9 mouse cellular contexts compared by ENCODE assay signal in the genomic region with DNA sequence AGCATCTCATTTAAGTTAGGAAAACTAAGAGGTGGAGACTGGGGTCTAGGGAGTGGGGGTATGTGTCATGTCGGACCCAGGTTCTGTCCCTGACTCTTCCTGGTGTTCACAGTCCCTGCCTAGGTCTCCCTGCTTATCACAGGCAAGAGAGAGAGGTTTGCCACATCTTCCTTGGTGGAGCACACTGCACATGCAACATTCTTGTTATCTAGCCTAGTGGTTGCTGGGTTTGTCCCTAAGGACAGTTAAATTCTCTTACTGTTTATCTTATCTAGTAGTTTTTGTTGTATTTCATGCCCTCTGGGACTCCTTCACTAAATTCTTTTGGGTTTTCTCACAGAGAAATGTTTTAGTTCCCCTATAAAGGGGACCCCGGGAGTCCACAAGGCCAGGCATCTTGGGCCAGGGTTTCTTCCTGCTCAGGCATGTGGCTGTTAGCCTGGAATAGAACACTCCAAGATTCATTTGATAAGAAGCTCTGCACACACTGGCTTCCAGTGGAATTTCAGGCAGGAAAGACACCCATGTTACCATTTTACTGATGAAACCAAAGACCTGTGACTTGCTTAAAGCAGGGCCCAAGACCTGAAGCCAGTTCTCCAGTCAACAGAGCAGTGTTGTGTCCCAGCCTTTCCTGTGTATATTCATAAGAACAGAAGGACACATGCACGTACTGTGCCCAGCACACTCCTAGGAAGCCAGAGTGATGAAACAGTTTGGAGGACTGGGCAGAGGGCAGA. TPM values are rescaled to one million over a fixed set of nuclear protein-coding genes. Genes with fewer than 3 reads are reported as not detected.
DNase-seq lines count a peak whose midpoint lies in the region; ATAC-seq and TF ChIP-seq lines count a peak whose summit lies in the region.
"Had no signal": no experiment of that assay in that cellular context is flagged by ENCODE, and none has a peak within 500 bp of the region (broad histone marks: within the 10 kb centered on the region; RNA-seq: fewer than 3 reads in every experiment).

No protein-coding gene starts in this region.

- H3K27me3 ChIP-seq in erythroblast, embryonic 14.5 days (ENCODE audit: control insufficient read depth), result no peaks in the 10 kb centered on the region
- H3K27me3 ChIP-seq in liver, embryonic 15.5 days, result no peaks in the 10 kb centered on the region
- H3K27me3 ChIP-seq: megakaryocyte, embryonic 14.5 days had no signal

- TF ChIP-seq CTCF in bone marrow, adult 2 months (IDR thresholded peaks at IDR 0.05; ENCODE audit: control insufficient read depth, insufficient read depth, low read length), result no peak

- peak overlapping the region; percentile 31 for H3K4me2 ChIP-seq in liver, embryonic 15.5 days

- no peak for TF ChIP-seq POLR2A in bone marrow, adult 2 months (IDR thresholded peaks at IDR 0.05; ENCODE audit: borderline replicate concordance, control insufficient read depth, low read depth, low read length)

- H3K36me3 ChIP-seq in erythroblast, embryonic 14.5 days (ENCODE audit: control insufficient read depth), result peaks cover 25% of the 10 kb centered on the region
- no peaks in the 10 kb centered on the region for H3K36me3 ChIP-seq in liver, embryonic 15.5 days (replicated peaks)

- 51% methylated on average over 3 of the region's 3 CpGs for WGBS in bone marrow, adult 2 months
- WGBS in liver, embryonic 15.5 days (ENCODE audit: insufficient replicate concordance), result 28% methylated on average over 3 of the region's 3 CpGs

- no peak overlapping the region for H3K4me3 ChIP-seq in bone marrow, adult 2 months (replicated peaks; ENCODE audit: control insufficient read depth, low read depth, low read length)
- H3K4me3 ChIP-seq in erythroblast, embryonic 14.5 days (replicated peaks), result peak overlapping the region; percentile 6
- no peak overlapping the region for H3K4me3 ChIP-seq in liver, embryonic 15.5 days (replicated peaks)

- peak; percentile 79 for ATAC-seq in liver, embryonic 15.5 days (ENCODE audit: insufficient read depth)

- H3K27ac ChIP-seq in bone marrow, adult 2 months (ENCODE audit: control insufficient read depth, insufficient read depth, low read depth, low read length, poor library complexity), result peak overlapping the region; percentile 23; the same call in 1 of the 2 replicates
- H3K27ac ChIP-seq in liver, embryonic 15.5 days (replicated peaks), result peak overlapping the region; percentile 73

- DNase-seq in kidney, adult 11 months, result peak; percentile 33
- no peak for DNase-seq in kidney, adult 18-20 months
- DNase-seq in frontal cortex, postnatal 14 days (ENCODE audit: low spot score in 2 of 2), result no peak
- no peak for DNase-seq in cerebellum, adult 11 months
- DNase-seq in gastrocnemius, postnatal 10 days, result no peak

- H3K4me1 ChIP-seq in bone marrow, adult 2 months (ENCODE audit: control insufficient read depth, insufficient read depth, low read length), result peaks cover 6% of the 10 kb centered on the region
- peaks cover 95% of the 10 kb centered on the region for H3K4me1 ChIP-seq in erythroblast, embryonic 14.5 days (ENCODE audit: control insufficient read depth)
- H3K4me1 ChIP-seq in liver, embryonic 15.5 days (replicated peaks), result peaks cover 100% of the 10 kb centered on the region

- no peak overlapping the region for H3K9ac ChIP-seq in liver, embryonic 15.5 days

- H3K9me3 ChIP-seq in erythroblast, embryonic 14.5 days (ENCODE audit: control insufficient read depth, low read length), result no peaks in the 10 kb centered on the region
- no peaks in the 10 kb centered on the region for H3K9me3 ChIP-seq in liver, embryonic 15.5 days (replicated peaks)
- H3K9me3 ChIP-seq: megakaryocyte, embryonic 14.5 days had no signal

RNA-seq across cellular contexts. Expression of a gene that starts 34.9 kb away (rescaled TPM):
- 109 and 152 TPM in 2 replicates for polyA plus RNA-seq in bone marrow, adult 2 months (2011; ENCODE audit: insufficient read depth, insufficient read length, low replicate concordance, missing spikeins)
- polyA plus RNA-seq in erythroblast, embryonic 14.5 days (2012), result 136 and 157 TPM in 2 replicates
- polyA plus RNA-seq in liver, embryonic 15.5 days (2015; fragmentation: Nextera tagmentation; extraction: Ambion mirVana), result 93.3 and 95.5 TPM in 2 replicates
- 100 to 1,000 TPM; 123 to 129 TPM for total RNA-seq in gastrocnemius, postnatal 10 days (2021)

RNA-seq across cellular contexts. Expression of a gene that starts 48.1 kb away (rescaled TPM):
- polyA plus RNA-seq in bone marrow, adult 2 months (2011; ENCODE audit: insufficient read depth, insufficient read length, low replicate concordance, missing spikeins), result 328 and 366 TPM in 2 replicates
- polyA plus RNA-seq in erythroblast, embryonic 14.5 days (2012), result 13.2 and 20.3 TPM in 2 replicates
- 126 and 129 TPM in 2 replicates for polyA plus RNA-seq in liver, embryonic 15.5 days (2015; fragmentation: Nextera tagmentation; extraction: Ambion mirVana)
- total RNA-seq in gastrocnemius, postnatal 10 days (2021), result 100 to 1,000 TPM; 141 to 145 TPM

RNA-seq across cellular contexts. Expression of a gene that starts 57.0 kb away (rescaled TPM):
- polyA plus RNA-seq in bone marrow, adult 2 months (2011; ENCODE audit: insufficient read depth, insufficient read length, low replicate concordance, missing spikeins), result 4.0 and 14.9 TPM in 2 replicates
- 0.28 and 0.39 TPM in 2 replicates for polyA plus RNA-seq in erythroblast, embryonic 14.5 days (2012)
- 3.5 TPM in 2 replicates for polyA plus RNA-seq in liver, embryonic 15.5 days (2015; fragmentation: Nextera tagmentation; extraction: Ambion mirVana)
- 1 to 10 TPM; 1.1 to 2.4 TPM for total RNA-seq in gastrocnemius, postnatal 10 days (2021)
